ENCODE assay signal across 11 mouse cellular contexts in genomic region chr11:94343955-94344358, GRCm38 (mm10). TPM values are rescaled to one million over a fixed set of nuclear protein-coding genes. Genes with fewer than 3 reads are reported as not detected.
DNase-seq lines count a peak whose midpoint lies in the region; ATAC-seq lines count a peak whose summit lies in the region.
"Had no signal": no experiment of that assay in that cellular context is flagged by ENCODE, and none has a peak within 500 bp of the region (broad histone marks: within the 10 kb centered on the region; RNA-seq: fewer than 3 reads in every experiment).

No protein-coding gene starts in this region.

- no peak for DNase-seq in liver, embryonic 11.5 days (ENCODE audit: low spot score)
- DNase-seq in midbrain, embryonic 14.5 days: peak; percentile 57
- DNase-seq in thymus, postnatal 25 days: peak; percentile 24
- DNase-seq in gastrocnemius, postnatal 14 days: no peak
- no peak for DNase-seq in urinary bladder, postnatal 10 days (ENCODE audit: low spot score)
- DNase-seq in layer of hippocampus, postnatal 14 days (ENCODE audit: low spot score in 2 of 2): no peak
- DNase-seq: cerebellum, adult 9-10 months; heart, postnatal 10 days; kidney, postnatal 36 days had no signal

- H3K4me3 ChIP-seq in liver, embryonic 12.5 days: no peak overlapping the region
- H3K4me3 ChIP-seq in liver, embryonic 11.5 days (ENCODE audit: low read depth, low read length): no peak overlapping the region
- no peak overlapping the region for H3K4me3 ChIP-seq in hindbrain, embryonic 12.5 days
- H3K4me3 ChIP-seq in midbrain, embryonic 14.5 days (replicated peaks; ENCODE audit: low read depth, low read length): no peak overlapping the region

- H3K9me3 ChIP-seq in liver, embryonic 12.5 days (replicated peaks): no peaks in the 10 kb centered on the region
- H3K9me3 ChIP-seq in liver, embryonic 11.5 days (ENCODE audit: control insufficient read depth, low read length): no peaks in the 10 kb centered on the region
- H3K9me3 ChIP-seq in hindbrain, embryonic 12.5 days (replicated peaks): no peaks in the 10 kb centered on the region
- H3K9me3 ChIP-seq in midbrain, embryonic 14.5 days (ENCODE audit: control insufficient read depth, low read length): no peaks in the 10 kb centered on the region

- no peak overlapping the region for H3K27ac ChIP-seq in liver, embryonic 12.5 days
- no peak overlapping the region for H3K27ac ChIP-seq in liver, embryonic 11.5 days (ENCODE audit: low read depth, low read length)
- peak overlapping the region; percentile 49; the same call in 1 of the 2 replicates for H3K27ac ChIP-seq in hindbrain, embryonic 12.5 days
- 0 out of 2 replicates have a peak overlapping the region, but pooled peaks have one; percentile 37 for H3K27ac ChIP-seq in midbrain, embryonic 14.5 days (replicated peaks; ENCODE audit: low read depth, low read length)

- intact Hi-C loops in gastrocnemius, postnatal 14 days (cut with DNase I; ENCODE audit: low total_unique reads): loop anchor here (5.0 kb wide), 2 partner anchors 143 to 203 kb away; partner anchors contain the start of genes Rsad1 and Spata20

- no peak overlapping the region for H3K9ac ChIP-seq in liver, embryonic 12.5 days
- no peak overlapping the region for H3K9ac ChIP-seq in liver, embryonic 11.5 days (ENCODE audit: low read depth, low read length)
- H3K9ac ChIP-seq in hindbrain, embryonic 12.5 days: no peak overlapping the region
- H3K9ac ChIP-seq in midbrain, embryonic 14.5 days (replicated peaks; ENCODE audit: low read length): no peak overlapping the region

- peaks cover 10% of the 10 kb centered on the region for H3K36me3 ChIP-seq in liver, embryonic 12.5 days
- no peaks in the 10 kb centered on the region for H3K36me3 ChIP-seq in liver, embryonic 11.5 days (ENCODE audit: control insufficient read depth, insufficient read depth, low read length)
- peaks cover 9% of the 10 kb centered on the region for H3K36me3 ChIP-seq in hindbrain, embryonic 12.5 days
- H3K36me3 ChIP-seq in midbrain, embryonic 14.5 days (ENCODE audit: control insufficient read depth, insufficient read depth, low read length): peaks cover 14% of the 10 kb centered on the region

- H3K4me1 ChIP-seq in liver, embryonic 12.5 days: peaks cover 41% of the 10 kb centered on the region
- H3K4me1 ChIP-seq in liver, embryonic 11.5 days (replicated peaks; ENCODE audit: control insufficient read depth, insufficient read depth, low read length): peaks cover 15% of the 10 kb centered on the region
- H3K4me1 ChIP-seq in hindbrain, embryonic 12.5 days: peaks cover 45% of the 10 kb centered on the region
- H3K4me1 ChIP-seq in midbrain, embryonic 14.5 days (ENCODE audit: control insufficient read depth, insufficient read depth, low read length): peaks cover 21% of the 10 kb centered on the region

- 0 out of 2 replicates have a peak, but pooled peaks have one; percentile 22 for ATAC-seq in liver, embryonic 12.5 days
- no peak for ATAC-seq in liver, embryonic 11.5 days (replicated peaks; ENCODE audit: low FRiP score)
- peak; percentile 32; the same call in 1 of the 2 replicates for ATAC-seq in hindbrain, embryonic 12.5 days (ENCODE audit: low FRiP score)
- no peak for ATAC-seq in midbrain, embryonic 14.5 days (ENCODE audit: low FRiP score, low TSS enrichment)

- H3K4me2 ChIP-seq in liver, embryonic 12.5 days: no peak overlapping the region
- no peak overlapping the region for H3K4me2 ChIP-seq in liver, embryonic 11.5 days
- H3K4me2 ChIP-seq in hindbrain, embryonic 12.5 days (replicated peaks): no peak overlapping the region
- H3K4me2 ChIP-seq in midbrain, embryonic 14.5 days (ENCODE audit: low read length): no peak overlapping the region

- 56% methylated on average over 5 of the region's 5 CpGs for WGBS in liver, embryonic 12.5 days (ENCODE audit: insufficient replicate concordance)
- 56% methylated on average over 5 of the region's 5 CpGs for WGBS in liver, embryonic 11.5 days
- 23% methylated on average over 5 of the region's 5 CpGs for WGBS in hindbrain, embryonic 12.5 days
- WGBS in midbrain, embryonic 14.5 days: 9% methylated on average over 5 of the region's 5 CpGs

- H3K27me3 ChIP-seq in liver, embryonic 12.5 days (replicated peaks): peaks cover 29% of the 10 kb centered on the region
- H3K27me3 ChIP-seq in liver, embryonic 11.5 days (replicated peaks; ENCODE audit: control insufficient read depth, insufficient read depth, low read length): peaks cover 7% of the 10 kb centered on the region
- peaks cover 9% of the 10 kb centered on the region; the same call in 1 of the 2 replicates for H3K27me3 ChIP-seq in hindbrain, embryonic 12.5 days
- no peaks in the 10 kb centered on the region for H3K27me3 ChIP-seq in midbrain, embryonic 14.5 days (ENCODE audit: control insufficient read depth, insufficient read depth, low read length)

RNA-seq across cellular contexts. Expression of gene Ankrd40, which starts 16.2 kb away (rescaled TPM):
- 15.7 and 15.9 TPM in 2 replicates for polyA plus RNA-seq in liver, embryonic 12.5 days (2016; fragmentation: Nextera tagmentation; extraction: Ambion mirVana)
- polyA plus RNA-seq in liver, embryonic 11.5 days (2014; fragmentation: Nextera tagmentation; extraction: Ambion mirVana): 12.7 and 13.2 TPM in 2 replicates
- polyA plus RNA-seq in hindbrain, embryonic 12.5 days (2016; fragmentation: Nextera tagmentation; extraction: Ambion mirVana): 27.3 and 28.7 TPM in 2 replicates
- polyA plus RNA-seq in midbrain, embryonic 14.5 days (2014; fragmentation: Nextera tagmentation; extraction: Ambion mirVana): 11.9 and 13.1 TPM in 2 replicates
- total RNA-seq in gastrocnemius, postnatal 14 days (2021): 100 to 1,000 TPM; 136 to 150 TPM
- total RNA-seq in layer of hippocampus, postnatal 14 days (2021): 100 to 1,000 TPM in 1 of 2 experiments, 10 to 100 TPM in 1; 99.2 to 104 TPM

RNA-seq across cellular contexts. Expression of gene Luc7l3, which starts 22.2 kb away (rescaled TPM):
- polyA plus RNA-seq in liver, embryonic 12.5 days (2016; fragmentation: Nextera tagmentation; extraction: Ambion mirVana): 67.1 and 67.4 TPM in 2 replicates
- polyA plus RNA-seq in liver, embryonic 11.5 days (2014; fragmentation: Nextera tagmentation; extraction: Ambion mirVana): 90.6 and 97.6 TPM in 2 replicates
- polyA plus RNA-seq in hindbrain, embryonic 12.5 days (2016; fragmentation: Nextera tagmentation; extraction: Ambion mirVana): 153 and 167 TPM in 2 replicates
- polyA plus RNA-seq in midbrain, embryonic 14.5 days (2014; fragmentation: Nextera tagmentation; extraction: Ambion mirVana): 122 and 144 TPM in 2 replicates
- 10 to 100 TPM; 32.2 to 33.1 TPM for total RNA-seq in gastrocnemius, postnatal 14 days (2021)
- total RNA-seq in layer of hippocampus, postnatal 14 days (2021): 100 to 1,000 TPM; 119 to 127 TPM

RNA-seq across cellular contexts. Expression of gene Abcc3, which starts 48.8 kb away (rescaled TPM):
- polyA plus RNA-seq in liver, embryonic 12.5 days (2016; fragmentation: Nextera tagmentation; extraction: Ambion mirVana): 4.0 and 4.3 TPM in 2 replicates
- 3.2 and 6.0 TPM in 2 replicates for polyA plus RNA-seq in liver, embryonic 11.5 days (2014; fragmentation: Nextera tagmentation; extraction: Ambion mirVana)
- polyA plus RNA-seq in hindbrain, embryonic 12.5 days (2016; fragmentation: Nextera tagmentation; extraction: Ambion mirVana): 0.81 and 1.2 TPM in 2 replicates
- 0.19 and 0.50 TPM in 2 replicates for polyA plus RNA-seq in midbrain, embryonic 14.5 days (2014; fragmentation: Nextera tagmentation; extraction: Ambion mirVana)
- 1 to 10 TPM in 1 of 2 experiments, under 1 TPM in 1; 0.93 to 1.5 TPM for total RNA-seq in gastrocnemius, postnatal 14 days (2021)
- 1 to 10 TPM; 1.8 to 3.8 TPM for total RNA-seq in layer of hippocampus, postnatal 14 days (2021)

Comparison
In these comparisons a context has a peak if more than half of its experiments do, and no peak if none do; other contexts are left out.
1. ATAC-seq: peak in liver, embryonic 12.5 days (single experiment) and hindbrain, embryonic 12.5 days (single experiment); none in liver, embryonic 11.5 days (single experiment) and midbrain, embryonic 14.5 days (single experiment).
2. H3K27ac ChIP-seq: peak in hindbrain, embryonic 12.5 days (single experiment) and midbrain, embryonic 14.5 days (single experiment); none in liver, embryonic 12.5 days (single experiment) and liver, embryonic 11.5 days (single experiment).
3. DNase-seq: peak in midbrain, embryonic 14.5 days (single experiment) and thymus, postnatal 25 days (single experiment); none in liver, embryonic 11.5 days (single experiment), gastrocnemius, postnatal 14 days (single experiment), urinary bladder, postnatal 10 days (single experiment) and layer of hippocampus, postnatal 14 days (0 of 2).